Mouse (Mus musculus): ENCODE measurements at regions not wholly inside any gene's neighbourhood (a gene's known extent, or its start where the extent isn't known, plus 50 kb on each side); places are given as distances from the start of the nearest gene placed in this dataset.

DNA sequence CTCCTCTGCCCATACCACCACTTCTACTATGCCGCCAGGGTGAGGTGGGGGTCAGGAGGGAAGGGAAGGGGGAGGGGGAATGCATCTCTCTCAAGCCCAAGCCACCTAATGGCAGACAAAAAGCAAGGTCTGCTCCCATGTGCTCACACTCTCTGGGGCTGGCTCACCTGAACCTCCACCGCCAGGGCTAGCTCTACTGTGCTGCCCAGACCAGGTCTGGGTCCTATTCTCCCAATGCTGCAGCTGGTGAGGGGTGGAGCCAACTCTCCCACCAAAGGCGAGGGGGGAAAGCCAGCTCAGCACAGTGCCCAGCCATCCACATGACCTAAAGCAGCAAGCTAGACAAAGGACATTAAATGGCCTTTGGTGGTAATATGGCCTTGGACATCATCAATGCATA lies 158.6 kb downstream of the Chic2 start:
- DNase-seq (ENCODE audit: low spot score in 2 of 2) = no peak

DNA sequence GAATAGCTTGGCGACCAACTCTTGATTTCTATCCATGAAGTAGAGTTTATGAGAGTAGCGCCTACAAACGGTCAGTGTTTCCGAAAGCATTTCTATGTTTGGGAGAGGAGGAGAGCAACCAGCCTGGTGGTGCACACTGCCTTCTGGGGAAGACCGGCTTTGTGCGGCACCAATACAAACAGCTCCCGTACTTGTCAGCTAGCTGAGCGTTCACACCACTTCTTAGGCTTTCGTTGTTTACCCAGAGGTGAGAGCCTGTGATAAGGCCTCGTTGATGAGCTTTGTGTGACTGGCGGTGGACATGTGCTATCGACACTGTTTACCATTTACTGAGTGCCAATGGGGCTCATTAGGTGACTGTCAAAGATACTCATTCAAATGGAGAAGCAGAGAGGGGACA lies 162.0 kb downstream of the Chic2 start:
- DNase-seq (ENCODE audit: low spot score in 2 of 2) = no peak

DNA sequence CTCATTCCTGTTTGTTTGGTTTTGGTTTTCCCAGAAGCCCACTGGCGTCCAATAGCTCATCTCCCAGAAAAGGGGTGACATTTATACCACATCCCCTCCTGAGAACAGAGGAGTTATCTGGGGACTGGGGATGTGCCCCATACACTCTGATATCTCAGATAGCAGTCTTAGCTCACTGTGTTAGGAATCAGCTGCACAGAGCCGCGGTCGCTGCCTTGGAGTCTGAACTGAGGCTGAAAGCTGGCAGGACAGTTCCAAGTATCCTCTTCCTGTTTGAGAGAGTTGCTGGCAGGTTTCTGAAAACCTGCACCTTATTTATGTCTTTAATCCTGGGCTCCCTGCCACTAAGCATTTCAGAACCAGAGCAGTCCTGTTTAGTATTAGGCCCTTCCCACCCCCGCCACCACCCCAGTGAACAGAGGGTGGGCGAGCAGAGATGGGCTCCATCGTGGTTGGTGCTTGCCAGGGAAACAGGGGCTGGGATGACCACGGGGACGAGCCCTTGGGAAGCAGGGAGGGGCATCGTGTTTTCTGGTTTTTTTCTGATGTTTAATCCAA lies 163.8 kb downstream of the Chic2 start:
- DNase-seq (ENCODE audit: low spot score in 2 of 2) = no peak

DNA sequence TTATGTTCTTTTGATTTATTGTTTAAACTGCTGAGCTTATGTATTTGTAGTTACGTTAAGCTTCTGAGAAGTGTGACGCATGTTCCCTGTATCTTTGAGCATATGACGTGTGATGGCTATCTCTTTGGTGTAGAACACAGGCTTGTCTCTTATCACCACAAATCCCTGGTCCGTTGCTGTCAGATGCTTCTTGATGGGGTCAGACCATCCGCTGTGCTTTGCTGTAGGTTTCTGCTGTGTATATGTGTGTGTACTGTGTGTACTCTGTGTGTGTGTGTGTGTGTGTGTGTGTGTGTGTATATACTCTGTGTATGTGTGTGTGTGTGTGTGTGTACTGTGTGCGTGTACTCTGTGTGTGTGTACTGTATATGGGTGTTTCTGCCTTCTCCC lies 164.5 kb downstream of the Chic2 start:
- no peak for DNase-seq (ENCODE audit: low spot score in 2 of 2)

DNA sequence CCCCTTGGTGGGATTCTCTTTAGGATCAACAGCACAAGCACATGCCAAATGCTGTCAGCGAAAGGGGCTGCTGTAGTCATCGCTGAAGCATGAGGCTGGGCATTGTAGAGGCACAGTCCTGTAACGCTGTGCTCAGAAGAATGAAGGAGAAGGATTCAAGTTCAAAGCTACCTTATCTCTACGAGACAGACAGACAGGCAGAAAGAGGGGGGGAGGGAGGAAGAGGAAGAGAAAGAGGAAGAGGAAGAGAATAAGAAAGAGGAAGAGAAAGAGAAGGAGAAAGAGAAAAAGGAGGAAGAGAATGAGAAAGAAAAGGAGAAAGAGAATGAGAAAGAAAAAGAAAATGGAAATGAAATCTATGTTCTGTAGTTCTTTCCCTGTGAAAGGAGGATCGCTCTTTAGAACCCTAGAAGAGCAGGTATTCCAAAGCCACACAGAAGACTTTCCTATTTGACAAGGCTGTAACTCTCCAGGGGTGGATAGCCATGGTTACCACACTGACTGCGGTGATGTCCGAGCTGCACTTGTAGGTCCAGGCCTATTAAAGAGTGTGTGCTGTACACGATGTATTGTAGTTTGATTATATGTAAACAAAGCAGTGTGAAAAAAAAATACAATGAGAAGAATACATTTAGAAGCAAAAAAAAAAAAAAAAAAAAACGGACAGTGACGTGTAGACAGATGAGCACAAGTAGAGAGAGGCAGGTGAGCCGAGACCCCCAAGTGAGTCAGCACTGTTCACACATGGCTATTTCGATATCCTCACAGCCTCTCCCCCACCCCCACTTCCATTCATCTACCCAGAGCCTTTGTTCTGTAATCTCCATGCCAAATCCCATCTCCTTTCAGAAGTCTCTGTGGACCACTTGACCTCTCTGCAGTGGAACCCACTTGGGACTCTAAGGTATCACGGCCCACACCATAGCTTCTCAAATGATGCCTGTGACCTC lies 165.2 kb downstream of the Chic2 start:
- no peak for DNase-seq (ENCODE audit: low spot score in 2 of 2)

DNA sequence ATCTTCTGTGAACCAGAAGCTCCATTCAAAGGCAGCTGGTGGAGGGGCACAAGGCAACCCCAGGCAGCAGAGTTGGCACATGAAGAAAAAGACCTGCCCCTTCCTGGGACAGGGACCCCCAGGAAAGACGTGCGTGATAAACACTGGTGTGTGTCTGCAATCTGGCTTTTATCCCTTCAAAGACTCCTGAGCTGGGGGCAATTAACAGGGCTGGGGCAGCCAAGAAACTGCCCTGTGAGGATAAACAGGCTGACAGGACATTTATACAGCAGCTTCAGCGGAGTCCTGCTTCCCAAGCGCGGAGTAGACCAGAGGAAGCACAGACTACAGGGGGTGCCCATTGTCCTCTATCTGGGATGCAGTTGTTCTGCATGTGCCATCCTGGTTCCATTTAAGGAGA lies 167.0 kb downstream of the Chic2 start:
- no peak for DNase-seq (ENCODE audit: low spot score in 2 of 2)

DNA sequence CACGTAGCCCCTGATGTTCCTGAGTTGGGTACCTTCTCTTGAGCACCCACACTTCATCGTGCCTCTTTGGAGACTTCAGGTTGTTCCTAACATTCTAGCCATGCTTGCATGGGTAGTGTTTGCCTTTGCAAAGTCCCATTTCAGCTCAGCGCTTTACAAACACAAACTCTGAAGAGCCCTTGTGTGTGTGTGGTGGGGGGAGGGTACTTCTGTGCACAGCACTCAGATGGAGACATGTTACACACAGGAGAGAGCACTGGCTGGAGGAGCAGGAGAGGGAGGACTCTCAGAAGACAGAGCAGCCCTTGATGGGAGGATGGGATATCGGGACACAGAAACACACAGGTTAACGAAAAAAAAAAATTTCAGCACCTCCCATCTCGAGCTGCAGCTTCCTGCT lies 167.4 kb downstream of the Chic2 start:
- DNase-seq (ENCODE audit: low spot score in 2 of 2) = no peak

DNA sequence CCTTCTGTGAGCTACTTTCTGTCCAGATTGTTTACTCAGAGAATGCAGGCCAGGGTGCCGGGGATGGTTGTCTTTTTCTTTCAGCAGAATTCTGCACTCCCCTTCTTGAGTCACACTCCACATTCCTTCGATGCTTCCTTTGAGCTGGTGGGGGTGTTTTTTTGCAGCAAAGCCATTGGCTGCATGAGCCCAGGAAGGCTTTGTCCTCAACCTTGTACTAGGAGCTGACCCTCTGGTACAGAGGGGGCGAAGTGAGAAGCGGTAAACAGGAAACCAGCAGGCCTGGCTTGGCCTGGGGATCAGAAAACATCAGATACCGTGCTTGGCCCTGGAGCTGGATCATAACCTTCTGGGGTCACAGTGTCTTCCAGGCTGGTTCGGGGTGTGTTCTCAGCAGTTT lies 169.9 kb downstream of the Chic2 start:
- no peak for DNase-seq (ENCODE audit: low spot score in 2 of 2)

DNA sequence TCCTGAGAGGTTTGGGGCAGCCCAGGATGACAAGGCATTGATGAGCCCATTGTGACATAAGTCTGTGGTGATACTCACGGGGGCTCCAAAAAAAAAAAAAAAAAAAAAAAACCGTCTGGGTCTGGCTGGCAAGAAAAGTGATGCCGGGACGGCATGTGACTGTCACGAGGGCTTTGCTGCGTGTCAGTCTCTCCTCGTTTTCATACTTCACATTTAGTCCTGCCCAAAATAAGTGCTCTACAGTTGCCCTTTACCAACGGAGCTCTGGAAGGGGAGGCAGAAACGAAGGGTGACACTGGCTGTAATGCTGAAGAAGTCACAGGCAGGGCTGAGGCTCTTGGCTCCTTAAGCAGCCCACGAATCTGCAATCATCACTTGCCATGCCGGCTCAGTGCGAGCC lies 167.9 kb upstream of the Lnx1 start:
- no peak for DNase-seq (ENCODE audit: low spot score in 2 of 2)

DNA sequence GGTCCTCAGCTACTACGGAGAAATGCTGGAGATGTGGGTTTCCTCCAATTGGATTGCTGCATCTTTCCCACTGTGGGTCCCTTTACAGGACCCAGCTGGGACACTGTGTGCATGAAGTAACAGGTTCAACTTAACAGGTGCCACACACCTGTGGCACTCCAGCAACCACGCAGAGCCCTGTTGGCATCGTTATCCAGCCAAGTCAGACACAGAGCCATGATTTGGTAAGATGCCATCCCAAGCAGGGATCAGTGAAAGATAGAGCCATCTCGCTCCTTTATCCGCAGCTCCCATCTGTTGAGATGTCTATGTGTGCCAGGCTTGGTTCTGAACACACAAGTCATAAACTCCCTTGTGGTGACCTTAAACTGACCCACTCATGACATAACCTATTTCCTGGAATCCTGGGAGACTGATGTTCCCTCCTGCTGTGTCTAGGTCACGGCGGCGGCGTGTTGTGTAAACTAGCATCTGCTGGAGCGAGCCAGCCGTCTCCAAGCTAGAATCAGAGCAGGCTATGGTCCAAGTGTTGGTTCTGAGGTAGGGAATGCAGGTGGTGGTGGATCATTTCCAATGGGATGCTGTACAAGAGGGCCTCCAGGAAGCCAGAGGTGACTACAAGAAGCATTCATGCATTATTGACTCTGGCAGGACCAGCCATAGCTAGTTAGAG lies 164.5 kb upstream of the Lnx1 start:
- DNase-seq (ENCODE audit: low spot score in 2 of 2) = no peak

DNA sequence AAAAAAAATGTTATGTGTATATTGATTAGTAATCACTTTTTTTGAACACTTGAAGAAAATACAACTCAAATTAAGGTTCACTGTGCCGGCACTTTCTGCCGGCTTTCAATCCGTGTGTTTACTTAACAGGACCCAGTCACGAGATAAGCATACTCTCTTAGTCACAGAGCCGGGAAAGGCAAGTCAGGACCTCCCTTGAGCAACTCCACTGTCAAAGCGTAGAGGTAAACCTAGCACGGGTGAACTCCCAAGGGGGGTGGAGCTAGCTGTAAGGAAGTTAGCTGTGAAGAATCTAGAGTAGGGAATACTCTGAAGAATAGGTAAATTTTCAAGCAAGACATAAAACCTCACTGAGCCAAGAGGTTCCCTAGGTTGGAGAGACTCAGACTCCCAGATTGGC lies 164.0 kb upstream of the Lnx1 start:
- DNase-seq (ENCODE audit: low spot score in 2 of 2) = no peak

DNA sequence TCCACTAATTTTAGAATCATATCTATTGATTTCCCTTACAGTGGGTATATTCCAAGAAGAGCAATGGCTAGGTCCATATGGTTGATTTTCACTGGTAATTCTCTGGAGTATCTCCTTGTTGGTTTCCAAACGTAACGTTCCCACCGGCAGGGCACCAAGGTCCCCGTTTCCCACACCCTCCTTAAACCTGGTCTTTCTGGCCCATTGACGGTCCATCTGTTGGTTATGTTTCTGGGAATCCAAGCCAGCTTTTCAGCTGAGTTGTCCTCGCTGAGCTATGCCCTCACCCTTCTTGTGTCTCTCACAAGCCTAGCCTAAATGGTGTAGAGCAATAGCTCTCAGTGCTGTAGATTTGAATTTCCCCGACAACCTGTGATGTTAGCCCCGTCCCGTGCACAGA lies 162.7 kb upstream of the Lnx1 start:
- DNase-seq (ENCODE audit: low spot score in 2 of 2) = no peak

DNA sequence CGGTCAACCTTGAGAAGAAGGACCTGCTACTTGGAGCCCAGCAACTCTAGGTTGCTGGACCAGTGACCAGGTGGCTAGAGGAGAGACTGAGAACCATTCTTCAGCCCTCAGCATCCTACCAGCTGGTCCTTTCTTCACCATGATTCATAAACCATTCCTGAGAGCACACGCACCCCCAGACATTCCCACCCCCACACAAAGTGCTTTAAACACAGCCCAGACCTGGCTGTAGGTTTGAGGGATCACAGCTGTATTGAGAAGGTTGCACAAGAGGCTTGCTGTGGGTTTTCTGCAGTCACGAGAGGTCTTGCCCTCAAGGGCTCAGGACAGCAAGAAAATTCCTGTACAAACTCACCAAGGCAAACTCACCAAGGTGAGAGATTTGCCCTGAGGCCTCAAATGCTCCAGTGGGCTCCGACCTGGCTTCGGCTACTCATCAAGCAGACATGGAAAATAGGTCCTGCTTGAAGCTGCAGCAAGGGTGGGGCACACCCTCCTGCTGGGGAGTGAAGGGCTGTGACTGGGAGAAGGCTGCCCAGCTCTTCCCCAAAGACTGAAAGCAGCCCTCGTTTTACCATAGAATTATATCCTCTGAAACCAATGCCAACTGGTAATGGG lies 161.9 kb upstream of the Lnx1 start:
- no peak for DNase-seq (ENCODE audit: low spot score in 2 of 2)

DNA sequence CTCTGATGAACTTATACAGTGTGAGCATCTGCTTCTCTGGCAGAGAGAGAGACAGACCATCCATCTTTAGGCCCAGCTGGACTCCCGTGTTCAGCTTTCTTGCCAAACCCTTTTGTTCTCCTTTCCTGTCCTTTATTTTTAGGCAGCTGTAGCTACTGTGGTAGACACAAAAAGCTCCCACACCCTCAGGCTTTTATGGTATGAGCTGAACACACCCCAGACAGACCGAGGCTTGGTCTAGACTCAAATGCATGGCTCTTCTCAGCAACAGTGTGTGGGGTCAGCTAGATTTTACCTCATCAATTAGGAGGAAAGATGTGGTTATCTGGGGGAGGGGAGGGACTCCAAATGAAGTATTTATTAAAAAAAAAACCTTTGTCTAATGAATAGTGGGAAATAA lies 158.6 kb upstream of the Lnx1 start:
- DNase-seq (ENCODE audit: low spot score in 2 of 2) = no peak

DNA sequence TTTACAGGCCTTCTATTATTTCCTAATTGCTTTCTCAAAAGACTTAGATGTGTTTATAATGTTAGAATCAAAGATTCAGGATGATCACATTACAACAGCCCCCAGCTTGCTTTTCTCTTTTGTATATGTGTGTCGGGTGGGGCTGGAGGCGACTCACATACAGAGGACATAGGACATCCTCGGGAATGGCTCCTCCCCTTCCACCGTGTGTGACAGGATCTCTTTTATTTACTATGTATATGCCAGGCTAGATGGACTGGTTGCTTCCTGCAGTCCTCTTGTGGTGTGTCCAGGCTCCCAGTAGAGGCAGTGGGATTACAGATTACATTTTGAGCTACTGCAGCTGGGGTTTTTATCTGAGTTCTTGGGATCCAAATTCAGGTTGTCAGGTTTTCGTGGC lies 155.1 kb upstream of the Lnx1 start:
- no peak for DNase-seq (ENCODE audit: low spot score in 2 of 2)

DNA sequence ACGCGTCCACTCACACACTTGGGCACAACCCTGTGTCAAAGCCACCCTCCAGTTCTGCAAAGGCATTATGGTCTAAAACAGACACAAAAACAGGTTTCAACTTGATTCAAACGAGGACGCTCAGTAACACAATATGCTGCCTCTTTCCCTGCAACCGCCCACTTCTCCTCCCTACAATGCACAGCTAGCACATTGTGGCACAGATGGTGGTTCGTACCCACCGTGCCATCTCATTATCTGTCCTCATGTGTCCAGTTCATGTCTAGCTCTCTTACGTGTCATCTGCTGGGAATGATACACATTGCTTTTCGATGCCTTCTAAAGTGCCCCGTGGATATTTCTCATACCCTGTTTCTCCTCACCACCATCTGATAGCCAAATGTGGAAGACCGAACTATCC lies 154.4 kb upstream of the Lnx1 start:
- peak; percentile 10 to 63 for DNase-seq (ENCODE audit: low spot score in 2 of 2)

DNA sequence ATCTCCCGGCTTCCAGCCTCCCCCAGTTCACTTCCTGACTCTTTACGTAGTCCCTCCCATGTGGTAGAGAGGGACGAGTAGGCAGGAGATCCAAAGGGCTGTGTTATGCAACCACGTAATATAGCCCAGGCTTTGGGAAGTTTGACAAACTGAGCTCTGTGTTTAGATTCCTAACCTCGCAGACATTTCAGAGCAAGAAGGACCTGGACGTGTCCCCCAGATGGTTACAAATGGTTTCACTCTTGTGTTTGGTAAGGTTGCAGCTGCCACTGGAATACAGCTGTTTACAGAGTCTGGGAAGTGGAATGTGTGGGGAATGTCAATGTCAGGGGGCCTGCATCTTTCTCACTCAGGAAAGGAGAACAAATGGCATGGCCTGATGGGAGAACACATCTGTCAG lies 145.1 kb upstream of the Lnx1 start:
- no peak for DNase-seq (ENCODE audit: low spot score in 2 of 2)

DNA sequence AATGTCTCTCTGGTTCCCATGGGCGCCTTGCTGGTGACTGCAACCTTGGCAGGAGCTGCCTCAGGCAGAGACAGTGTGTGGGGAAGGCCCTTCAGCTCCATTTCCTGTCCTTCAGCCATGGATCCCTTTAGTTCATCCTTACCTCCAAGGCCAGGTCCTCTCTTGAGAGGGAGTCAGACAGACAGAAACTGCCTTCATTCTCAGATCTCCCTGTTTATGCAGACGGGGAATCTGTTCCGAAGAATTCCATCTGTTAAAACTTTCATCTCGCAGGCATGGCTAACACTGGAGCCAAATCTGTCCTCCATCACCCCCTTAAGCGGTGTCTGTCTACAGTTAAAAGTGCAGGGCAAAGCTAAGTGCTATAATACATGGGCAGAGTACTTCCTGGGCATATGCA lies 144.0 kb upstream of the Lnx1 start:
- DNase-seq (ENCODE audit: low spot score in 2 of 2) = no peak

DNA sequence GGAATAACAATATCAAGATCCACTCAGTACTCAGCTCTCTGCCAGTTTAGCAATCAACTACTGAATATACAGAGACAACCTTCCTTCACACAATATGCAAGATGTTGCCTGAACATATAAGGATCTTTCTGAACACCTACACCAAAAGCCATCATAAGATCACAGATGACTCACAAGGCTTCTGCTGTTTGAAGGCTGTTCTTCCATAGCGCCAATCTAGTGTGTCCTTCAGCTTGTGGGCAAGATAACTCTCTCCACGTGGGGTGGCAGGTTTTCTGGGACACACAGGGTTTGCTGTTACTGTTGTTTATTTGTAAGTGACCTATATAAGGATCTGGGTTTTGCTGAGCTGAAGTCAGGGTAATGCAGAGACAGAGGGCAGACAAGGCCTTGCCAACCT lies 131.7 kb upstream of the Lnx1 start:
- no peak for DNase-seq (ENCODE audit: low spot score in 2 of 2)

DNA sequence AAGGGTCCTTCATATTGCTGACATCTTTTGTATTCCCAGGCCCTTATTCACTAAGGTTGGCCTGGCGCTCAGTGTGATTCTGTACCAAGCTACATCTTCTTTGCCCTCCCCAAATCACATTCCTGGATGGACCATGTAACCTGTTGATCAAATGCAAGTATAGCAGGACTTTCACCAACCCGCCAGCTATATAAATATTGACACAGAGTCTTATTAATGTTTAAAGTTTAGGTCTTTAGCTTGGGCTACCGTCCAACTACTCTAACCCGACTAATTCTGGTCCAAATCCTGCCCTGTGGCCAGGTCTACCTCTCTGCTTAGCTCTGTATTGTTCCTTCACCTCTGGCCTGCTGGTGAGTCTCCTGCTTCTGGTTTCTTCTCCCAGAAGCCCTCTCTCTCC lies 131.2 kb upstream of the Lnx1 start:
- no peak for DNase-seq (ENCODE audit: low spot score in 2 of 2)

DNA sequence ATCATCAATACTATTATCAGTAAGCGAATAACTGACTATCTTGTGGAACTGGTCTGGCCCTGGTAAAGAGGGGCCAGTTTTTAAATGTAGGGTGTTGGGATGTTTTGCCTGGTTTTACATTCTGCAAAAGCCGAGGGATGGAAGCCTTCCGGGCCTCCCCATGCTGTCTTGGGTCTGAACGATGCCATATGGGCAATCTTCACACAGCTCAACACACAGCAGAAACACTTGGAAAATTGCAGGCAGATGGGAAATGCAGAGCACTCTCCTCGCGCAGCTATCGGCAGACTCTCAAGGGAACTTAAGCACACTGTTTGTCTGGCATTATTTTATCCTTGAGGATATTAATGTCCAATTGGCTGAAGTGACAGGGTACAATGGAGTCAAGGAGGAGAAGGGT lies 129.3 kb upstream of the Lnx1 start:
- peak in 1 of 2 experiments; percentile 25 for DNase-seq (ENCODE audit: low spot score in 2 of 2)

DNA sequence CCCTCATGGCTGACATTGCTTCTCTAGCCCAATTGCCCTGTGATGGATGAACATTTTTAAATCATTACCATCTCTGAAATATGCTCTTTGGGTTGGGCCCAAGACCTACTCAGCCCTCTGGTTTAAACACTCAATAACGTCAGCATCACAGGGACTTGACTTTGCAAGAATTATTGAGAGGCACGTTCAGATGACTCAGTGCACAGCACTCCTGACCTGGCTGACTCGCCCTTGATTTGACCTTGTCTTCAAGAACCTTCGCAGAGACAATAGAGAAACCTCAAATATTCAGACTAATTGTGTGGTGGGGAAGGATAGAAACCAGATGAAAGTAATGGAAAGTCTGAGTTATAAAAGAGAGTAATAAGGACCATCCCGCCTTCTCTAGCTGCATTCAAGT lies 127.9 kb upstream of the Lnx1 start:
- no peak for DNase-seq (ENCODE audit: low spot score in 2 of 2)

Data from left cerebral cortex, adult 8-10 months (tissue).